Mouse (Mus musculus) brain, embryonic 14.5 days (tissue): ENCODE measurements around the gene 9330161L09Rik.

ENCODE experiments used
- CTCF ChIP-seq: fragments of 200-500 bp; IDR thresholded peaks from 2 replicates; pipeline ENCODE4 v1.5.1; 2012; ENCODE audit warnings: inconsistent platforms, mild to moderate bottlenecking, moderate library complexity, borderline replicate concordance; ENCODE audit not compliant: insufficient read depth, insufficient read length; ENCODE audit errors: extremely low read depth
- POLR2A ChIP-seq: fragments of 200-500 bp; IDR thresholded peaks from 2 replicates; pipeline ENCODE4 v1.6.1; 2012; ENCODE audit warnings: mild to moderate bottlenecking, inconsistent platforms, borderline replicate concordance; ENCODE audit not compliant: poor library complexity, insufficient read depth, insufficient read length, severe bottlenecking; ENCODE audit errors: extremely low read depth

- TF ChIP-seq POLR2A, result no peak
- TF ChIP-seq CTCF, result no peak
These were observed 30.0 kb upstream of the 9330161L09Rik start for GRCm38 (mm10) chr12:103437601-103438000.
